Mouse (Mus musculus) neural tube, embryonic 13.5 days (tissue): ENCODE measurements at regions not wholly inside any gene's neighbourhood (a gene's known extent, or its start where the extent isn't known, plus 50 kb on each side); places are given as distances from the start of the nearest gene placed in this dataset.

ENCODE experiments used
- ATAC-seq: fragments of 200-750 bp; cut with Nextera tagmentation; 2 replicates; pipeline ENCODE4 v1.8.0; 2017; ENCODE audit warnings: low read depth, mild to moderate bottlenecking, moderate TSS enrichment, moderate library complexity
- H3K27ac ChIP-seq: fragments of 300-500 bp; sonication (generic); replicated peaks from 2 replicates; pipeline ENCODE4 v1.5.1; 2015; ENCODE audit warnings: moderate library complexity, mild to moderate bottlenecking, inconsistent platforms
- H3K27me3 ChIP-seq: fragments of 300-500 bp; sonication (generic); 2 replicates; pipeline ENCODE4 v1.6.1; 2015; ENCODE audit warnings: mild to moderate bottlenecking, inconsistent platforms
- H3K36me3 ChIP-seq: fragments of 300-500 bp; sonication (generic); 2 replicates; pipeline ENCODE4 v1.6.1; 2015; ENCODE audit warnings: mild to moderate bottlenecking, inconsistent platforms
- H3K4me1 ChIP-seq: fragments of 300-500 bp; sonication (generic); replicated peaks from 2 replicates; pipeline ENCODE4 v1.6.1; 2015; ENCODE audit warnings: inconsistent platforms
- H3K4me2 ChIP-seq: fragments of 300-500 bp; sonication (generic); 2 replicates; pipeline ENCODE4 v1.6.1; 2015; ENCODE audit warnings: inconsistent platforms, mild to moderate bottlenecking, moderate library complexity
- H3K4me3 ChIP-seq: fragments of 300-500 bp; sonication (generic); 2 replicates; pipeline ENCODE4 v1.5.1; 2015; ENCODE audit warnings: mild to moderate bottlenecking, inconsistent platforms
- H3K9ac ChIP-seq: fragments of 300-500 bp; sonication (generic); 2 replicates; pipeline ENCODE4 v1.6.1; 2015; ENCODE audit warnings: moderate library complexity, mild to moderate bottlenecking, inconsistent platforms
- H3K9me3 ChIP-seq: fragments of 300-500 bp; sonication (generic); 2 replicates; pipeline ENCODE4 v1.6.1; 2016; ENCODE audit warnings: inconsistent platforms
- WGBS: fragments of 180-500 bp; shearing (Covaris S2); methylation state at CpG from one replicate; pipeline ENCODE4 v1.1.7; 2015; 5-methylcytosine and 5-hydroxymethylcytosine counted together

DNA sequence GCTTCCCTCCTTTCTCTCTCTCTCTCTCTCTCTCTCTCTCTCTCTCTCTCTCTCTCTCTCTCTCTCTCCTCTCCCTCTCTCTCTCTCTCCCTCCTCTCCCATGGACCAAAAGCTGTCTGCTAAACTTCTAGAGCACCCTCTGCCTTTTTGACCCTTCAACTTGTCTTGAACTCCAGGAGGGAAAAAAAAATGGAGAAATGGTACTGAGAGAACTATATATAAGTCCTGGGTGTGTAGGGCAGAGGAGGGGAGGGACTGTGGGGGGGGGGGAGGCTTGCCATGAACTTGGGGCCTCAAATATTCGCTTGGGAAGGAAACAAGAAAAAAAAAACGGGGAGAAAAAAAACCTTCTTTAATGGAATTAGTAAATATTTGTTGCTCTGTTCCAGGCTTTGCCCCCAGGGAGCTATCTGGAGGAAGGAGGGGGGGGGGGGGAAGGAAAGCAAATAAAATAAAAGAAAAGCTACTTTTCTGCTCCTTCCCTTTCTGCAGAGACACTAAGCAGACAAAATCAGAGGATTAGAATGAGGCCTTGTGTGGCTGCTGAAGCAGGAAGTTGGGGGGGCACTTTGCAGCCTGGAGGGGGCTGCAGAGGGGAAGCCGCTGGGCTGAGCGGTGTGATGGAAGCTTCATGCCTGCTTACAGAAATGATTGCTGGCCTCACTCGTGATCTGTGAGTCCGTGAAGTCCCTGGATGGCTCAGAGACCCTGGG, 270.1 kb upstream of the Tbx3 start:
- no peaks in the 10 kb centered on the region for H3K27me3 ChIP-seq
- no peaks in the 10 kb centered on the region for H3K9me3 ChIP-seq
- no peak for ATAC-seq
- H3K4me1 ChIP-seq, result peaks cover 15% of the 10 kb centered on the region
- no peak overlapping the region for H3K4me2 ChIP-seq
- peak overlapping the region; percentile 28; the same call in 1 of the 2 replicates for H3K27ac ChIP-seq
- 16% methylated on average over 6 of the region's 6 CpGs for WGBS
- 0 out of 2 replicates have a peak overlapping the region, but pooled peaks have one; percentile 1 for H3K9ac ChIP-seq
- H3K36me3 ChIP-seq, result no peaks in the 10 kb centered on the region
- no peak overlapping the region for H3K4me3 ChIP-seq

DNA sequence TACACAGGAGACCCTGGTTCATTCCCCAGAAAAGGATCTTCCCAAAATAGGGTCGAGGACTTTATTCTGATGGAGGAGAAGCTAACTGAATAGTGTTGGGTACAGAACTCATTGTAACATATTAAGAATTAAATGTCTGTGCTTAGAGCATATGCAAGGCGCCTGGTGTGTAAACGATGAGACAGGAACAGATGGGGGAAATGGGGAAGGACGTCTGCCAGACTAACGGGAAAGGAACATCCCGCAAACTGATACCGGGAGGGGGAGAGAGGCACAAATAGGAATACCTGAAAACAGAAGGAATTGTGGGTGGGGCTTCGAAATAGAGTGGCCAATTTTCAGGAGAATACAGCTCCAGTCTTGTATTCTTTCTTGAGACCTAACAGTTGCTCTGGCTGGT, 268.6 kb upstream of the Tbx3 start:
- H3K36me3 ChIP-seq, result no peaks in the 10 kb centered on the region
- no peaks in the 10 kb centered on the region for H3K9me3 ChIP-seq
- peaks cover 15% of the 10 kb centered on the region for H3K4me1 ChIP-seq
- no peak overlapping the region for H3K4me3 ChIP-seq
- no peak for ATAC-seq
- H3K9ac ChIP-seq, result no peak overlapping the region
- no peaks in the 10 kb centered on the region for H3K27me3 ChIP-seq
- H3K27ac ChIP-seq, result no peak overlapping the region
- whole genome bisulfite sequencing, result 80% methylated on average over 8 of the region's 8 CpGs
- no peak overlapping the region for H3K4me2 ChIP-seq

DNA sequence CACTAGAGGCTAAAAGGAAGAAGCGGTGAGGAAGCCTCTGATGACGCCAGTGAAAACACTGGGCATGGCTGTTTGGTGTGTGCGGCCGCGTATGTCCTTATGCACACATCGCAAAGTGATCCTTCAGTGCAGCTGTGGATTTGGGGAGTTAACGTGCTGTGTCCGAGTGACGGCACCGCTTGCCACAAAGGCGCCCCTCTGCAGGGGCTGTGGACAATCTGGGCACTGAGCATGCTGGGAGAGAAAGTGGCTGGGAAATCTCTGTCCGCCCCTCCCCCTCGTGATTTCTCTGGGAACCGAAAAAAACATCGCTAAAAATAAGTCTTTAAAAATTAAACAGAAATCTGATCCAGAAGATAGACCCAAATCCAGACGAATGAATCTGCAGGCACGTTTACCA, 267.8 kb upstream of the Tbx3 start:
- Histone ChIP-seq H3K27me3 (no peaks in the 10 kb centered on the region), H3K27ac (no peak overlapping the region), H3K9me3 (no peaks in the 10 kb centered on the region), H3K36me3 (no peaks in the 10 kb centered on the region), H3K4me1 (peaks cover 15% of the 10 kb centered on the region), H3K4me3 (no peak overlapping the region), H3K4me2 (no peak overlapping the region), H3K9ac (no peak overlapping the region)
- WGBS, result 78% methylated on average over 17 of the region's 17 CpGs
- no peak for ATAC-seq

DNA sequence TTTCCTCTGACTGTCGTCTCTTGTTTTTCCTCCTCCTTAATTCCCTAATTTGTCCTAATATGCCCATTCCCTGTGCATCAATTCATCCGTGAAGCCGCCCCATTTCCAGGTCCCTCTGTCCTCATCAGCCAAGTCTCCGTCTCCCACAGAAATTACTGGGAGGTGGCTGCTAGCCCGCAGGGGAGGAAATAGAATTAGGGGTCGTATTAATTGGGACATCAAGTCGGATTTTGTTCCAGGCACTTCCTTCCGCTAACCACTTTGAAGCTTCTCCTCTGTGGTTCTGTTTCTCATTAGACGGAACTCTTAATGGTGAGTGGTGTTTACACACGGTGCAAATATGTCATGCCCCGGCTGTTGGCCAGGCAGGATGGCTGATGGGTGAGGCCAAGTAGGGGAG, 259.5 kb upstream of the Tbx3 start:
- Histone ChIP-seq H3K4me3 (no peak overlapping the region), H3K4me1 (no peaks in the 10 kb centered on the region), H3K4me2 (no peak overlapping the region), H3K27ac (no peak overlapping the region), H3K36me3 (no peaks in the 10 kb centered on the region), H3K9ac (no peak overlapping the region), H3K27me3 (no peaks in the 10 kb centered on the region), H3K9me3 (no peaks in the 10 kb centered on the region)
- 73% methylated on average over 11 of the region's 11 CpGs for WGBS
- ATAC-seq, result no peak

DNA sequence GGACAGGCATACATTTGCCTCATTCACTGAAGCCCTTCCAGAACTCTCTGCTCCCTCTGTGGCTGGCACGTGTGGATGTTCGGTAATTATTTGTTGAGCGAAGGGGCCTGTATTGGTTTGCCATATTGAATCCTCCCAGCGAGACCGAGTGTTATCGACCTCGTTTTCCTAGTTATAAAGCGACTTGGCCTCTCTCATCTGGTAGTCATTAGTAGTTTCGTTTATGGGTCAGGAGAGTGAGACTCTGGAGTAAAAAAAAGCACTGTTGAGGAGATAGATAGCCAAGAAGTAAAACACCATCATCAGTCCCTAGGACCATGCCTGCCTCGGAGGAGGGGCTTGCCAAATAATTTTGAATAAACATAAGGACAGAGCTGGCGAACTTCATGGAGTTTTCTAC, 254.6 kb upstream of the Tbx3 start:
- WGBS, result 83% methylated on average over 11 of the region's 11 CpGs

DNA sequence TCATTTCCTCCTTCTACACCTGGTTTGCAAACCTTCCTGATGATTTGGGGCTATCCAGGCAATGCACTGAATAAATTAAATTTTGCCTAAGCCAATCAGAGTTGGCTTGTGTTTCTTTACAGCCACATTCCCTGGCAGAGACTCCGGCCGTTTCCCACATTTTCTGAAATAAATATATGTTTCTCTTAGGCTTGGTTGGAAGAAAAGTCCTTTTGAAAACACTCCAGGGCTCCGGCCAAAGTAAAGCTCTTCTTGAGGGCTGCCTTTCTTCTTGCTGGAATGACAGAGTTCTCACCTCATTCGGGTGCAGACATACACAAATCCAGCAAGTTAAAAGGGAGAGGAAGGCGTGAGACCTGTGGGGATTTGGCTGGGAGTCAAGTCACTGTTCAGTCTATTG, 252.0 kb upstream of the Tbx3 start:
- H3K4me3 ChIP-seq, result no peak overlapping the region
- H3K4me2 ChIP-seq, result no peak overlapping the region
- no peaks in the 10 kb centered on the region for H3K36me3 ChIP-seq
- H3K27me3 ChIP-seq, result no peaks in the 10 kb centered on the region; the same call in 1 of the 2 replicates
- no peak overlapping the region for H3K27ac ChIP-seq
- WGBS, result 65% methylated on average over 5 of the region's 5 CpGs
- H3K9ac ChIP-seq, result no peak overlapping the region
- no peaks in the 10 kb centered on the region; the same call in 1 of the 2 replicates for H3K9me3 ChIP-seq
- no peaks in the 10 kb centered on the region for H3K4me1 ChIP-seq
- no peak for ATAC-seq

More for the DNA sequence above, 254.6 kb upstream of the Tbx3 start:
- H3K4me2 ChIP-seq, result no peak overlapping the region
- H3K4me1 ChIP-seq, result no peaks in the 10 kb centered on the region
- no peak overlapping the region for H3K27ac ChIP-seq
- no peaks in the 10 kb centered on the region; the same call in 1 of the 2 replicates for H3K27me3 ChIP-seq
- no peaks in the 10 kb centered on the region for H3K36me3 ChIP-seq
- no peaks in the 10 kb centered on the region; the same call in 1 of the 2 replicates for H3K9me3 ChIP-seq
- no peak for ATAC-seq
- H3K9ac ChIP-seq, result no peak overlapping the region
- no peak overlapping the region for H3K4me3 ChIP-seq

DNA sequence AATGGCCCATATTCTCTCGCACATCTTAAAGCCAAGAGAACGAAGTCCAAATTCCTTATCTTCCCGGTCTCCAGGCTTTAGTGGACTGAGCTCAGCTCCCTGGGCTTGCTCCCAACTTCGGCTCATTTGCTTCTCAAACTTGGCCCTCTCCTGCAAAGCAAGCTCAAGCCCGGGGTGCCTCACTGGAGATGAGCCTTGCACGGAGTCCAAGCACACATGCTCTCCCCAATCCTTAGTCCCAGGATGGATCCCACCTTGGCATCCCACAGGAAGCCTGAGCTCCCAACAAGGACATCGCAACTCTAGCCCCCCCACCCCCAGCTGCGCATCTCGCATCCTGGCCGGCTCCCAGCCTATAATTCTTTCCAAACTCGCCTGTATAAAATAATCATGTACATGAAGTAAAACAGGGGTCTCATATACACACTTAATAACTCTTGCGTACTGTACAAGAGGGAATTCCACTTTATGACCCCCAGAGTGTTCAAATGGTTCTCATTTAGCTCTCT, 242.9 kb upstream of the Tbx3 start:
- Histone ChIP-seq H3K27ac (no peak overlapping the region), H3K9ac (no peak overlapping the region), H3K36me3 (no peaks in the 10 kb centered on the region), H3K9me3 (0 out of 2 replicates have a peak, but pooled peaks cover 3% of the 10 kb centered on the region), H3K4me1 (no peaks in the 10 kb centered on the region), H3K27me3 (no peaks in the 10 kb centered on the region), H3K4me3 (no peak overlapping the region), H3K4me2 (no peak overlapping the region)
- ATAC-seq, result no peak
- WGBS, result 84% methylated on average over 12 of the region's 12 CpGs

DNA sequence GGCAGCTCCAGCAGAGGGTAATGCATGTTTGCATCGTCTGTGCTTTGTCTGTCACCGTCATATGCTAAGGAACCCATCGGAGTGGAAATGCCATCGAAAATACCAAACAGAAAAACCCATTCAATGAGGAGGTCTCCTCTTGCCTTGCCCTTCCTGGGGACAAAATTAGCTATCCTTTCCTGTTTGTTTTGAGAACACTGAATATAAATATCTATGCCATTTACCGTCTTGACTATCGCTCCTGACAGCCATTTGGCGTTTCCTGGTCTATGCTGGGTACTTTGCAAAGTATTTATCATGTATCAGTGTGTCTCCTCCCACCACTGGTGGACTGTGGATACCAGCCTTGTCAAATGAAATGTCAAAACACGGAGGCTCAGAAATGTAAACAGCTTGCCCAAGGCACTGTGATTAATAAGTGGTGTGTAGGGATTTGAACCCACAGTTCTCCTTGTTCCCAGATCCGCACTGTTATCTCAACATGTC, 239.2 kb upstream of the Tbx3 start:
- Histone ChIP-seq H3K9ac (no peak overlapping the region), H3K27me3 (no peaks in the 10 kb centered on the region), H3K9me3 (0 out of 2 replicates have a peak, but pooled peaks cover 3% of the 10 kb centered on the region), H3K36me3 (no peaks in the 10 kb centered on the region), H3K27ac (no peak overlapping the region), H3K4me1 (no peaks in the 10 kb centered on the region), H3K4me2 (no peak overlapping the region), H3K4me3 (no peak overlapping the region)
- WGBS, result 90% methylated on average over 9 of the region's 9 CpGs
- no peak for ATAC-seq

DNA sequence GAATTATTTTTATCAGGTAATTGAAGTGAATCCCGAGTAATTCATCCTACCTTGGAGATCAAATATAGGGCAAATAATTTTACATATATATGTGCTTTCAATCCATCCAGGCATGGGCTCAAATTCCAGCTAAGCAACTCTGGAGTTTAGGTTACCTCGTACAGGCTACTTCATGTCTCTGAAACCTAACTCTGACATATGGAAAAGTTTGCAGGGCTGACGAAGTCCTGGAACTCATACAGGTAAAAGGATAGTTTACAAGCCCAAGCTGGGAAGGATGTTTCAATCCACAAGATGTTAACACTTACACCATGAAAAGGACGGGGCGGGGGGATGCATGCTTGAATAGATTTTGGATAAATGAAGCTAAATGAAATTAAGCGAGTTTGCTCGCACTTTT, 235.9 kb upstream of the Tbx3 start:
- 0 out of 2 replicates have a peak, but pooled peaks cover 6% of the 10 kb centered on the region for H3K9me3 ChIP-seq
- no peak for ATAC-seq
- H3K4me3 ChIP-seq, result no peak overlapping the region
- H3K27me3 ChIP-seq, result no peaks in the 10 kb centered on the region
- H3K36me3 ChIP-seq, result no peaks in the 10 kb centered on the region
- H3K27ac ChIP-seq, result no peak overlapping the region
- H3K4me2 ChIP-seq, result no peak overlapping the region
- WGBS, result 69% methylated on average over 7 of the region's 7 CpGs
- no peaks in the 10 kb centered on the region for H3K4me1 ChIP-seq
- H3K9ac ChIP-seq, result no peak overlapping the region

DNA sequence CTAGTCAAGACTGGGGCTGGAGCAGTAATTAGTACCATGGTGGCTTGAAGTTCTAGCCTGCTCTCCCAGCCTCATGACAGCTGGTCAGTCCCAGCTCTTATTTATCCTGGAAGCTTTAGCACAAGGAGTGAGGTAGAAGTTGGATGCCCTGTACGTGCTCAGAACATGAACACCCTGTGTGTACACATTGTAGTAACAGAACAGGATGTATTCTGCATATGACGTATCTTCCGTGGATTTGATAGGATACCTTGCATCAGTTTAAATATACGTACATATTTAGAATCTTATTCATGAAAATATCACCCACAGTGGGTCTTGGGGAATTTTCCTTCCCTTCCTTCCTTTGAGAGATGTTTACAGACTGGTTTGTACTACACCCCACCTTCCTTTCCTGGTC, 222.0 kb upstream of the Tbx3 start:
- Histone ChIP-seq H3K9ac (no peak overlapping the region), H3K27me3 (no peaks in the 10 kb centered on the region), H3K4me2 (no peak overlapping the region), H3K4me1 (no peaks in the 10 kb centered on the region), H3K27ac (no peak overlapping the region), H3K9me3 (no peaks in the 10 kb centered on the region), H3K36me3 (no peaks in the 10 kb centered on the region), H3K4me3 (no peak overlapping the region)
- WGBS, result 85% methylated on average over 4 of the region's 4 CpGs
- no peak for ATAC-seq

DNA sequence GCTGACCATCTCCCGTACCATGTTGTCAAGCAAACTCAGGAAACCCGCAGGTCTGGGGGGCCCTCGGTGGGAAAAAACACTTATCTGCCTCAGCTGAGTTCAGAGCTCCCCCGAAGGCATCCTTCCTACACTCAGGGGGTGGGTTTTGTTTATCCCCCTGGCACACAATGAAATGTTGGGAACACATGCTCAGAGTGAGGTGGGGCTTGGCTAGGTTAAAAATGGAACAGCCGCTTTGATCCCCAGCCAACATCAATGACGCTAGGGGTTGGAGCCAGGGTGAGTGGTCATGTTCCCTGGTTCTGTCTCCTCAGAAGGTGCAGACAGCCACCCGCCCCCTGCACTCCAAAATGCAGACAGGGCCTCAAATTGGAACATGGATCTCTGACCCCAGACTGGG, 221.3 kb upstream of the Tbx3 start:
- WGBS, result 69% methylated on average over 7 of the region's 7 CpGs
- Histone ChIP-seq H3K4me2 (no peak overlapping the region), H3K4me1 (no peaks in the 10 kb centered on the region), H3K36me3 (no peaks in the 10 kb centered on the region), H3K9ac (no peak overlapping the region), H3K9me3 (no peaks in the 10 kb centered on the region), H3K27ac (no peak overlapping the region; the same call in 1 of the 2 replicates), H3K27me3 (no peaks in the 10 kb centered on the region), H3K4me3 (no peak overlapping the region)
- ATAC-seq, result no peak

DNA sequence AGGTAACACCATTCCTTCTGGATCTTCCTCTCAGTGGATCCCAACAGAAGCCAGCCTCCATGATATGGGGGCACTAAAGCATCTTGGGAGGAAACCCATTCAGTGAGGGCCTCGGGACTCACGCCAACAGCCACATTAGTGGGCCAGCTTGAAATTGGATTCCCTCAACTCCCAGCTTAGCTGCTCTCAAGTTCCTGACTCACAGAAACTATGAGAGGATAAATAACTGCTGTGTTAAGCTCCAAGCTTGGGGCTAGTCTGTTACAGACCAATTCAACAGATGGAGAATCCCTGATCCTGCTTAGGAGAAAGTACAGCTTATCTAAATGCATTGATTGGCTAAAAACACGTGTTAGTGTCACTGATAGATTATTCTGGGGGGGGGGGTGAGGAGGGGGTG, 210.7 kb upstream of the Tbx3 start:
- Histone ChIP-seq H3K9ac (no peak overlapping the region), H3K4me2 (no peak overlapping the region)
- 76% methylated on average over 3 of the region's 3 CpGs for WGBS

More for the DNA sequence above, 210.7 kb upstream of the Tbx3 start:
- Histone ChIP-seq H3K4me1 (no peaks in the 10 kb centered on the region; the same call in 1 of the 2 replicates), H3K27me3 (no peaks in the 10 kb centered on the region), H3K9me3 (no peaks in the 10 kb centered on the region), H3K4me3 (no peak overlapping the region), H3K27ac (no peak overlapping the region), H3K36me3 (no peaks in the 10 kb centered on the region)
- no peak for ATAC-seq
